Mouse (Mus musculus) hindbrain, embryonic 11.5 days (tissue): ENCODE measurements around the gene Fam149a. TPM values are rescaled to one million over a fixed set of nuclear protein-coding genes. Genes with fewer than 3 reads are reported as not detected.

Experiments
- ATAC-seq: fragments of 200-750 bp; cut with Nextera tagmentation; 2 replicates; pipeline ENCODE4 v1.8.0; 2017; ENCODE audit warnings: mild to moderate bottlenecking, moderate TSS enrichment, moderate library complexity; ENCODE audit not compliant: low FRiP score
- DNase-seq: peaks from one replicate; pipeline ENCODE4 v3.0.0-alpha.2; 2015; ENCODE audit warnings: low spot score
- H3K27ac ChIP-seq: fragments of 300-500 bp; sonication (generic); 2 replicates; pipeline ENCODE4 v1.5.1; 2014; ENCODE audit warnings: mild to moderate bottlenecking, low read depth, low read length
- H3K27me3 ChIP-seq: fragments of 300-500 bp; sonication (generic); 2 replicates; pipeline ENCODE4 v1.6.1; 2014; ENCODE audit warnings: mild to moderate bottlenecking, low read length, moderate library complexity, mixed read lengths; ENCODE audit not compliant: control insufficient read depth, insufficient read depth
- H3K36me3 ChIP-seq: fragments of 300-500 bp; sonication (generic); 2 replicates; pipeline ENCODE4 v1.6.1; 2014; ENCODE audit warnings: mild to moderate bottlenecking, low read length, moderate library complexity, mixed read lengths; ENCODE audit not compliant: control insufficient read depth, insufficient read depth
- H3K4me1 ChIP-seq: fragments of 300-500 bp; sonication (generic); replicated peaks from 2 replicates; pipeline ENCODE4 v1.6.1; 2014; ENCODE audit warnings: low read length, mixed read lengths; ENCODE audit not compliant: control insufficient read depth, insufficient read depth
- H3K4me2 ChIP-seq: fragments of 300-500 bp; sonication (generic); replicated peaks from 2 replicates; pipeline ENCODE4 v1.6.1; 2014; ENCODE audit warnings: mild to moderate bottlenecking, low read depth, low read length
- H3K4me3 ChIP-seq: fragments of 300-500 bp; sonication (generic); 2 replicates; pipeline ENCODE4 v1.5.1; 2014; ENCODE audit warnings: low read depth, low read length
- H3K9ac ChIP-seq: fragments of 300-500 bp; sonication (generic); 2 replicates; pipeline ENCODE4 v1.6.1; 2014; ENCODE audit warnings: low read depth, low read length
- H3K9me3 ChIP-seq: fragments of 300-500 bp; sonication (generic); 2 replicates; pipeline ENCODE4 v1.6.1; 2016; ENCODE audit warnings: low read length; ENCODE audit not compliant: control insufficient read depth
- WGBS: fragments of 180-500 bp; shearing (Covaris S2); extraction: QIAGEN DNeasy Blood & Tissue Kit; methylation state at CpG from one replicate; pipeline ENCODE4 v1.1.7; 2014; 5-methylcytosine and 5-hydroxymethylcytosine counted together
- polyA plus RNA-seq: library from polyadenylated mRNA; unstranded; fragments of >200 nt; fragmentation: Nextera tagmentation; extraction: Ambion mirVana; gene quantifications from 2 replicates; pipeline ENCODE4 v1.2.1, GENCODE M21; 2014

The Fam149a gene
- polyA plus RNA-seq, 1 experiment from 2014 or later, result 10.5 TPM

DNA sequence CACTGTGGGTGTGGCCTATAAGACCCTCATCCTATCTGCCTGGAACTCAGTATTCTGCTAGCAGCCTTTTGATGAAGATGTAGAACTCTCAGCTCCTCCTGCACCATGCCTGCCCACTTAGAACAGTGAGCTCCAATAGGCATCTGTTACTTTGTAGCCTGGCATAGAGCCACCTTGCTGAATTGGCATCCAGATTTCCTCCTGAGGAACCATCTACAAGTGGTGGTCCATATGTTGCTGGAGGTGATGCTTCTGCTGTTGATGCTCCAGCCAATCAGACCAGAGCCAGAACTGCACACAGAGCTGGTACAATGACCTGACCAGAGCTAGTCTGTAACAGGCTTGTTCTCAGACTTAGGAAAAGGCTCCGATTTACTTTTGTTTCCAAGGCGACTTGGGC is 90.3 kb downstream of the Fam149a start:
- Histone ChIP-seq H3K4me2 (no peak overlapping the region), H3K27me3 (no peaks in the 10 kb centered on the region), H3K27ac (no peak overlapping the region), H3K4me1 (no peaks in the 10 kb centered on the region), H3K9ac (no peak overlapping the region), H3K9me3 (no peaks in the 10 kb centered on the region), H3K4me3 (no peak overlapping the region), H3K36me3 (no peaks in the 10 kb centered on the region)
- ATAC-seq (no peak), DNase-seq (no peak)
- whole genome bisulfite sequencing, result 86% methylated on average over 2 of the region's 2 CpGs

Other genes with a start within 250 kb of the Fam149a start
- not detected in 2 replicates for gene F11, start 120.3 kb downstream of the Fam149a start, polyA plus RNA-seq
- gene Klkb1, start 87.4 kb downstream of the Fam149a start, polyA plus RNA-seq, result not detected in 2 replicates
- not detected in 2 replicates for gene Gm45753, start 73.8 kb downstream of the Fam149a start, polyA plus RNA-seq
- gene Cyp4v3, start 49.1 kb downstream of the Fam149a start, polyA plus RNA-seq, result 0.71 and 1.1 TPM in 2 replicates
- 1.1 and 1.8 TPM in 2 replicates for gene Tlr3, start 28.8 kb upstream of the Fam149a start, polyA plus RNA-seq
- 54.9 and 66.1 TPM in 2 replicates for gene Sorbs2, start 125.5 kb upstream of the Fam149a start, polyA plus RNA-seq